Mouse (Mus musculus): Measurements from ENCODE around the gene Slc16a6. TPM values are rescaled to one million over a fixed set of nuclear protein-coding genes. Genes with fewer than 3 reads are reported as not detected.

Slc16a6 gene
- polyA plus RNA-seq, 1 experiment from 2014 or later = 143 TPM

- ATAC-seq = no peak
Observed at GRCm38 (mm10) chr11:109465068-109465467, 8.3 kb downstream of the Slc16a6 start.

GRCm38 (mm10) chr11:109460586-109460985 is 12.8 kb downstream of the Slc16a6 start:
- Histone ChIP-seq H3K9ac (ENCODE audit: low read depth, low read length) (no peak overlapping the region), H3K4me1 (replicated peaks; ENCODE audit: control insufficient read depth, insufficient read depth, low read length) (no peaks in the 10 kb centered on the region), H3K27ac (ENCODE audit: low read depth, low read length) (no peak overlapping the region), H3K9me3 (ENCODE audit: control insufficient read depth) (no peaks in the 10 kb centered on the region), H3K4me2 (replicated peaks; ENCODE audit: low read depth) (no peak overlapping the region), H3K4me3 (ENCODE audit: low read depth, low read length) (no peak overlapping the region), H3K36me3 (ENCODE audit: control insufficient read depth, insufficient read depth) (peaks cover 38% of the 10 kb centered on the region), H3K27me3 (replicated peaks; ENCODE audit: control insufficient read depth, insufficient read depth, low read length) (no peaks in the 10 kb centered on the region)
- TF ChIP-seq CTCF (IDR thresholded peaks at IDR 0.05; ENCODE audit: low read depth) = no peak
- no peak for ATAC-seq
- WGBS = 59% methylated on average over 5 of the region's 5 CpGs

More at GRCm38 (mm10) chr11:109465068-109465467, 8.3 kb downstream of the Slc16a6 start:
- Histone ChIP-seq H3K4me2 (replicated peaks; ENCODE audit: low read depth) (no peak overlapping the region), H3K4me3 (ENCODE audit: low read depth, low read length) (no peak overlapping the region), H3K27ac (ENCODE audit: low read depth, low read length) (no peak overlapping the region), H3K27me3 (replicated peaks; ENCODE audit: control insufficient read depth, insufficient read depth, low read length) (no peaks in the 10 kb centered on the region), H3K9ac (ENCODE audit: low read depth, low read length) (no peak overlapping the region), H3K4me1 (replicated peaks; ENCODE audit: control insufficient read depth, insufficient read depth, low read length) (no peaks in the 10 kb centered on the region), H3K36me3 (ENCODE audit: control insufficient read depth, insufficient read depth) (peaks cover 28% of the 10 kb centered on the region), H3K9me3 (ENCODE audit: control insufficient read depth) (no peaks in the 10 kb centered on the region)
- 89% methylated on average over 4 of the region's 4 CpGs for WGBS
- no peak for TF ChIP-seq CTCF (IDR thresholded peaks at IDR 0.05; ENCODE audit: low read depth)

GRCm38 (mm10) chr11:109458165-109458564 is 15.2 kb downstream of the Slc16a6 start:
- Histone ChIP-seq H3K4me1 (replicated peaks; ENCODE audit: control insufficient read depth, insufficient read depth, low read length) (no peaks in the 10 kb centered on the region), H3K36me3 (ENCODE audit: control insufficient read depth, insufficient read depth) (peaks cover 45% of the 10 kb centered on the region), H3K9me3 (ENCODE audit: control insufficient read depth) (no peaks in the 10 kb centered on the region), H3K4me3 (ENCODE audit: low read depth, low read length) (no peak overlapping the region), H3K27ac (ENCODE audit: low read depth, low read length) (no peak overlapping the region), H3K27me3 (replicated peaks; ENCODE audit: control insufficient read depth, insufficient read depth, low read length) (no peaks in the 10 kb centered on the region), H3K9ac (ENCODE audit: low read depth, low read length) (no peak overlapping the region), H3K4me2 (replicated peaks; ENCODE audit: low read depth) (no peak overlapping the region)
- 93% methylated on average over 11 of the region's 11 CpGs for WGBS
- TF ChIP-seq CTCF (IDR thresholded peaks at IDR 0.05; ENCODE audit: low read depth) = no peak
- no peak for ATAC-seq

- 92% methylated on average over 5 of the region's 5 CpGs for WGBS
- no peaks in the 10 kb centered on the region for H3K4me1 ChIP-seq (replicated peaks; ENCODE audit: control insufficient read depth, insufficient read depth, low read length)
- H3K36me3 ChIP-seq (ENCODE audit: control insufficient read depth, insufficient read depth) = peaks cover 44% of the 10 kb centered on the region
Observed at GRCm38 (mm10) chr11:109456261-109456660, 17.1 kb downstream of the Slc16a6 start.

GRCm38 (mm10) chr11:109451169-109451568 is 22.2 kb downstream of the Slc16a6 start:
- WGBS = 82% methylated on average over 11 of the region's 11 CpGs
- Histone ChIP-seq H3K4me3 (ENCODE audit: low read depth, low read length) (no peak overlapping the region), H3K9ac (ENCODE audit: low read depth, low read length) (no peak overlapping the region), H3K4me1 (replicated peaks; ENCODE audit: control insufficient read depth, insufficient read depth, low read length) (no peaks in the 10 kb centered on the region), H3K9me3 (ENCODE audit: control insufficient read depth) (no peaks in the 10 kb centered on the region), H3K4me2 (replicated peaks; ENCODE audit: low read depth) (no peak overlapping the region), H3K27ac (ENCODE audit: low read depth, low read length) (no peak overlapping the region), H3K27me3 (replicated peaks; ENCODE audit: control insufficient read depth, insufficient read depth, low read length) (no peaks in the 10 kb centered on the region), H3K36me3 (ENCODE audit: control insufficient read depth, insufficient read depth) (peaks cover 29% of the 10 kb centered on the region)
- ATAC-seq = no peak
- no peak for TF ChIP-seq CTCF (IDR thresholded peaks at IDR 0.05; ENCODE audit: low read depth)

More at GRCm38 (mm10) chr11:109456261-109456660, 17.1 kb downstream of the Slc16a6 start:
- H3K9me3 ChIP-seq (ENCODE audit: control insufficient read depth) = no peaks in the 10 kb centered on the region
- no peak for TF ChIP-seq CTCF (IDR thresholded peaks at IDR 0.05; ENCODE audit: low read depth)
- H3K27ac ChIP-seq (ENCODE audit: low read depth, low read length) = no peak overlapping the region
- H3K9ac ChIP-seq (ENCODE audit: low read depth, low read length) = no peak overlapping the region
- H3K4me3 ChIP-seq (ENCODE audit: low read depth, low read length) = no peak overlapping the region
- no peaks in the 10 kb centered on the region for H3K27me3 ChIP-seq (replicated peaks; ENCODE audit: control insufficient read depth, insufficient read depth, low read length)
- ATAC-seq = no peak
- H3K4me2 ChIP-seq (replicated peaks; ENCODE audit: low read depth) = no peak overlapping the region

- Histone ChIP-seq H3K4me1 (replicated peaks; ENCODE audit: control insufficient read depth, insufficient read depth, low read length) (no peaks in the 10 kb centered on the region), H3K4me3 (ENCODE audit: low read depth, low read length) (no peak overlapping the region), H3K9ac (ENCODE audit: low read depth, low read length) (no peak overlapping the region), H3K4me2 (replicated peaks; ENCODE audit: low read depth) (no peak overlapping the region), H3K36me3 (ENCODE audit: control insufficient read depth, insufficient read depth) (no peaks in the 10 kb centered on the region), H3K27me3 (replicated peaks; ENCODE audit: control insufficient read depth, insufficient read depth, low read length) (no peaks in the 10 kb centered on the region), H3K27ac (ENCODE audit: low read depth, low read length) (no peak overlapping the region), H3K9me3 (ENCODE audit: control insufficient read depth) (no peaks in the 10 kb centered on the region)
- whole genome bisulfite sequencing = 50% methylated on average over 13 of the region's 13 CpGs
- peak; percentile 90 for TF ChIP-seq CTCF (IDR thresholded peaks at IDR 0.05; ENCODE audit: low read depth)
- ATAC-seq = 0 out of 2 replicates have a peak, but pooled peaks have one; percentile 41
Observed at GRCm38 (mm10) chr11:109445438-109446035, 27.9 kb downstream of the Slc16a6 start.
